Mouse (Mus musculus) brain, embryonic 18.5 days (tissue): ENCODE data around the gene Wdr54.

Experiments
- DNase-seq: peaks from one replicate; pipeline ENCODE4 v3.0.0-alpha.2; 2012; ENCODE audit warnings: low read depth, low spot score

The Wdr54 gene

DNA sequence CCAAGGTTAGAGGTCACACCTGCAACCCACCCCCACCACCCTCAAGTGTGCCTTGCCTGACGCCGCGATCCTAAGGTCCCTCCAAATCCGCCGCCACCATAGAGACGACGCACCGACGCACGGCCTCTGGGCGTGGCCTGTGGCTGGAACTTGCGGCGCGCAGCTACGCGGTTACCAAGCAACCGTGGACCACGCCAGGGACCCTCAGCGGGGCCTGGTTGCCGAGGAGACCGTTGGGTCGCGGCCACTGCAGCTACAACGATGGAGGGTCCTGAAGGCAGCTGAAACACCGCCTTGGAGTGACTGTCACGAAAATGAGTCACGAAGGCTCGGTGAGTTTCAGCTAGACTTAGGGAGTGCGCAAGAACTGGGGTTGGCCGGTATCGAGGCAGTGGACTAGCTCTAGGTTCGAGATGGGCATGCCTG lies at the start of gene Wdr54, which contains the start of gene 1700003E16Rik:
Gene Wdr54, minus strand, starts transcription at position 139 of the 426 bp plus-strand sequence.
Gene 1700003E16Rik, plus strand, starts transcription at position 146 of the 426 bp plus-strand sequence.
- no peak for DNase-seq

GRCm38 (mm10) chr6:83205851-83206250 lies 49.7 kb upstream of the Wdr54 start:
- no peak for DNase-seq

GRCm38 (mm10) chr6:83203320-83203719 lies 47.1 kb upstream of the Wdr54 start:
- DNase-seq, result no peak

DNA sequence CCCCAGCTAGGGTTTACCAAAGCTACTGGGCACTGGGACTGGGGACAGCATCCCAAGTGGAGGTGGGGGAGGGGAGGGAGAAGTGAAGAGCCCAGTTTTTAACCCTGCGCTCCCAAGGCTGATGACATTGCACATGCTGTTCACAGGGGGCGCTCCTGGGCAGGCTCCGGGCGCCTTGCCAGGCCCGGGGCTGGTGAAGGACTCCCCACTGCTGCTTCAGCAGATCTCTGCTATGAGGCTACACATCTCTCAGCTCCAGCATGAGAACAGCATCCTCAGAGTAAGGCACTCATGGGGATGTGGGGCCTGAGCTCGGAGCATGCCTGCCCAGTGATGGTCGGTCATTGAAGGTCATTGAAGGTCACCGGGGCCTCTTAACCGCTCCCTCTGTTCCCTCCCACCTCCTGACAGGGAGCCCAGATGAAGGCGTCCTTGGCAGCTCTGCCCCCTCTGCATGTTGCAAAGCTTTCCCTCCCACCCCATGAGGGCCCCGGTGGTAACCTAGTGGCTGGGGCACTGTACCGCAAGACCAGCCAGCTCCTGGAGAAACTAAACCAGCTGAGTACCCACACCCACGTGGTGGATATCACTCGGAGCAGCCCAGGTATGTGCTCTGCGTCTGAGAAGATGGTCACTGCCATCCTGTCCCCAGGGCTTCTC lies 41.3 kb upstream of the Wdr54 start:
- no peak for DNase-seq

GRCm38 (mm10) chr6:83193571-83193970 lies 37.4 kb upstream of the Wdr54 start:
- DNase-seq, result no peak

DNA sequence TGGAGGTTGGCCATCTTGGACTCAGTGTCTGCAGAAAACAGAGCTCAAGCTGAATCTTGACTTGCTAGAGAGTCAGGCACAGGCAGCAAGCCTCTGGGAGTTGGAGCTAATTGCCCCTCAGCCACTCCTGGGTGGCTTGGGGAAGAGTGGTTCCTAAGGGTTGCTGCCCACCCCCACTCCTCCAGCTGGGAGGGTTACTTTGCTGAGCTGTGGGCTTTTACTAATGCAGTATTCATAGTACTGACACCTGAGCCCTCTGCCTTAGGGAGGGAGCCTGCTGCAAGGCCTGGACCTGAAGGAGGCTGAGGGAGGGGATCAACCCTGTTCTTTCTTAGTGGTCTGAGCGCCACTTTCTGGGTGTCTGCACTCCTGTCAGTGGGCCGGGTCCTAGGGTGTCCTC lies 30.7 kb upstream of the Wdr54 start:
- DNase-seq, result no peak

- peak; percentile 68 for DNase-seq
Observed at GRCm38 (mm10) chr6:83185895-83186861, 30.0 kb upstream of the Wdr54 start.

DNA sequence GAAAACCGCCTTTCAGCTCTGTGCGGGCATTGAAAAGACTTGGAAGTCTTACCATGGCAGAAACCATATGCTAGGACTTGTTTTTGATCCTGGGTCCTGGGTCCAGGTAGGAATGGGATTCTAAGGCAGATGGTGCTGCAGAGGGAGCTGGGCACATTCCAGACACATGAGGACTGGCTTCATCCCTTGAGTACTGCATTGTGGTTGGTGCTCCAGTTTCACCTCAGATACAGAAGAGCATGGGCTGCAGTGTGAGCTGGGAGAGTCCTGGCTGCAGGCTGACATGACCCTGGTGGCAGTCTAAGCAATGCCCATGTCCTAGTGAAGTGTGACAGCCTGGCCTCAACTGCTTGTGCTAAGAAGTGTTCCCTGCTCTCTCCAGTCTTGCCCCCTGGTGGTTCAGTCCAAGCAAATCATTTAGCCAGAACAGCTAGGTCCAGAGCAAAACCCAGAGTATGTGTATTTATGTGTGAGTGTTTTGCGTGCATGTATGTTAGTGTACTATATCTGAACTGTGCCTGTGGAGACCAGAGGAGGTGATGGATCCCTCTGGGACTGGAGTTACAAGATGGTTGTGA lies 28.8 kb upstream of the Wdr54 start:
- DNase-seq, result no peak

DNA sequence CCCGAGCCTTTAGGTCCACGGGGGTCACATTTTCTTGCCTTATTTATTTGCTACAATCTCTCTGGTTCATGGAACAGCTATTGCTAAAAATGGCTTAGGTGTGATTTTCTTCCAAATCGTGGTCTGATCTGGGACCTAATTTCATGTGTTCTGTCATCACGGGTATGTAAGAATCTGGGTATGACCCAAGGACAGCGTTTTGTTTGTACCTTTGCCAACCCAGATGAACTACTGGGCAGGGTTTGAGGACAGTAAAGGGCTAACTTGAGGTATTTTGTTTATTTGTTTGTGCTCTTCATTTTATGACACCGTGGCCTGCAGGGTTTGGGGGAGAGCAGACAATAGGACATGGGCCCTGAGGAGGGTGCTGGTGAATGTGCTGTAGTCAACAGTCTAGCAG lies 24.4 kb upstream of the Wdr54 start:
- DNase-seq, result no peak

DNA sequence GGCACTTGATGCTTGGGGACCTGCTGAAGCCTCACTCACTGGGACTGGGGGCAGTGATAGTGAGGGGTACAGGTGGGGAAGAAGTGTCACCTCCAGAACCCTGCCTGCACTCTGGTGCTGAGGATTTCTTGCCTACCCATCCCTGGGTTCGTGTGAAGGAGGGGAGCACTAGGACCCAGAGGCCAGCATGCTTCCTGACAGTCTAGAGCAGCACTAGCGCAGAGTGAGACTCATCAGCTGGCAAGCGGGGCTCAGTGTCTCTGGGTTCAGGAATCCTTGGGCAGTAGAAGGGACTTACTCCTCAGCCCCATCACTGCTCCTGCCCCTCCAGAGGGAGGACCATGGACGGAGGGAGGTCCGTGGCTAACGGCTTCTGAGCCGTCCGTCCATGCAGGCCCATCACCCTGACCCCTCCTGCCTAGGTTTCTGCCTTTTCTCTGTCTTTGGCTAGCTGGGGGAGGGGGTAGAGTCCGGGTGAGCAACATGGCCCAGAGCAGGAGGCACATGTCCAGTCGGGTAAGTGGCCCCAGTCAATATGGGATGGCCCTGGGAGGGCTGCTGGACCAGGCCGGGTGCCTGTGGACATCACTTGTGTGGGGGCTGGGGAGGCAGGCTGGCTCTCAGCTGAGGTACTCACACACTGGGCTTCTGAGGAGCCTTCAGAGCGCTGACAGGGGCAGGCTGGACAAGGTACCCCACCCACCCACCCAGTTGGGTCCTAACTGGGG lies 23.4 kb upstream of the Wdr54 start:
- DNase-seq, result peak; percentile 26

DNA sequence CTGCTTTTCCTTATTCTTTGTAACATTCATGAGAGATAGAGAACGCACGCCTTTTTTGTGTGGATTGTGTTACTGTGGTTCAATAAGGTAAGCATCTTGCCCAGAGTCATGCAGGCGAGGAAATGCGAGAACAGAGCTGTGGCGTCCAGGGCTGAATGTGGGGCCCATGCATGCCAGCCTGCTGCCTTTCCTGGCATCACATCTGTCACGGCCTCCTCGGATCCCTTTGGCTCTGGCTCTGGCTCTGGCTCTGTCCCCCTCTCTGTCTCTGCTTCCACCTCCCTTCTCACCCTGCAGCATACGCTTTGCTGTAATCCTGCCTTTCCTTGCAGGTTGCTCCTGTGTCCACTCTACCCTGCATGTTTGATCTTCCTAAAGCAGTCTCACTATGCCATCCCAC lies 19.8 kb upstream of the Wdr54 start:
- DNase-seq, result no peak

DNA sequence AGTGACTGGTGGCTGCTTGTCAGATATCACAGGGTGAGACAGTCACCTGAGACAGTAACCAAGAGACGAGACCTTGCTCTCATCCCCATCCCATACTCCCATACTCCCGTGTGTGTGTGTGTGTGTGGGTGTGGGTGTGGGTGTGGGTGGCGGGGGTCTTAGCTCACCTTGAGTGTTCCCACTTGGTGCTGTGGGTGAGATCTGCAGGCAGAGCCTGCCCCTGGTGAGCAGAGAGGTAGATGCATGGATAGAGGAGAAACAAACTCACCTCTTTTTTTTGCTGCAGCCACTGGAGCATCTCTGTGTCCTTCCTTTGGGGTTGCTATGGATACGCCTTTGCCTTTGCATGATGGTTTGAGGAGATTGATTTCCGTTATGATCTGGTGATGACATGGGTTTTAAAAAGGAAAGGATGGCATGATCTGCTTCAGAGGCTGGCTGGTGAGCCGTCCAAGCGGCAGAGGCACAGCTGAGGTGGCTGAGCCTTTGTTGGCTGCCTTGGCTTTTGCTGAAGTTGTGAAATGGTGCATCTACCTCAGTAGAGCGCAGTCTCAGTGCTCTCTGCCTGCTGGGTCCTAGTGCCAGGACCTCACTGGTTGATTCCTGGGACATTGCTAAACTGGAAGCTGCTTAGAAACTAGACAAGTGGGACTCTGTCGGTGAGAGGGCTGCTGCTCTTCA lies 16.2 kb upstream of the Wdr54 start:
- no peak for DNase-seq

DNA sequence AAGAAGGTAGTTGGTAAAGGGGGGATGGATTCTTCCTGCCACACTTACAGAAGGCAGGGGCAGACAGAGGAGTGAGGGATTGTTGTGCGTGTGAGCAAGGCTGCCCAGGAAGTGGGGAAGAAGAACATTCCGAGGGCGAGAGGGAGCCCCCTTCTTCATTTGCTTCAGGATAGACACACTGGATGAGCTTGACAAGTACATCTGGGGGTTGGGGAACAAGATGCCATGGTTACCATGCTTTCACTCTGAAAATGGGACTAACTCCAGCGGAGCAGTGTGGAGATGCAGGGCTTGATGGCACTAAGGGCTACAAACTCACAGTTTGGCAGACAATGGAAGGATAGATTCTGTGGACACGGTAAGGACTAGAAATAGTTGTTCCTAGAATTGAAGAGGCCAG lies 14.9 kb upstream of the Wdr54 start:
- DNase-seq, result no peak

- DNase-seq, result no peak
Observed at GRCm38 (mm10) chr6:83169872-83170271, 13.7 kb upstream of the Wdr54 start.

- no peak for DNase-seq
Observed at GRCm38 (mm10) chr6:83166243-83166630, 10.0 kb upstream of the Wdr54 start.

DNA sequence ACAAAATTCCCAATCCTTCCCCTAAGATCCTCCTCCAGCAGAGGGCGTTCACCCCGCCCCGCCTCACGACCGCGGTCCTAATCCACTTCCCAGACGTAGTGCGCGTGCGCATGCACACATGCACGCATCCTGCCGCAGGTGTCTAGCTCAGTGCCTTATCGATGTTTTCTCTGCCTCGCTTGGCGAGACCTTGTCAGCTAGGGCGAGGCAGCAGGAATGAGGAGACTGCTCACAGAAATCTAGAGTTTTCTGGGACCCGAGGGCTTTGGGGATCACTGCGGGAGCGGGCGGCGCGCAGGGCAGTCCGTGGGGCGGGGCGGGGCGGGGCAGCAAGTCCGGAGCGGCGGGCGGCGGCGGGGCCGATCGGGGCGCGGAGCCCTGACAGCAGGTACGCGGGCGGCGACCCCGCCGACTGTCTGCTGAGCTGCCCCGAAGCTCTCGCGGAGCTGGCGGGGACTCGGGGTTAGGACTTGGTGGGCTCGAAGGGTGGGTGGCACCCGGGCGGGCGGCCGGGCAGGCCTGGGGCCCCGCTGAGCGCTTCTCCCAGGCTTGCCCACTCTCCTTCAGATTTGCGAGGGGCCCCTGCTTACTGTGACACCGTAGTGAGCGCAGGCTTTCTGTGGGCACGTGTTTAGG lies 9.5 kb upstream of the Wdr54 start, which contains the start of gene Dctn1:
Gene Dctn1, plus strand, starts transcription at position 314 of the 636 bp plus-strand sequence.
- peak; percentile 86 for DNase-seq

- no peak for DNase-seq
Observed at GRCm38 (mm10) chr6:83165026-83165606, 8.9 kb upstream of the Wdr54 start.

DNA sequence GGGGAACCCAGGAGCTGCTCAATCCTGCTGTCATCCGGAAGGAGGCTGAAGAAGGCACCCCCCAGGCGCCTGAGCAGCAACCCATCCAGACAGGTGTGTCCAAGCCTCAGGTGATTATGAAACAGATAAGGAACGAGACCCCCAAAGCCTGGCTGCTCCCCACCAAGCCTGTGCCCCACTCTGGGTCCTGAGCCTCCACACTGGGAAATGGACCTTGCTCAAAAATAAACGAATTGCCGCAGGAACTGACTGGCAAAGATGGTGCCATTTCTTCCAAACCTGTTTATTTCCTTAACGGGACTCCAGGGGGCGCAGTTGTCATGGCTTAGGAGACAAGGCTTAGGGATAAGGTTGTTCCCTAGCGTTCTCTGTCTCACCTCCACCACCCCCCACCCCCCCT lies 6.5 kb upstream of the Wdr54 start:
- DNase-seq, result no peak

GRCm38 (mm10) chr6:83161921-83162641 lies 5.9 kb upstream of the Wdr54 start:
- no peak for DNase-seq
